Mouse (Mus musculus): ENCODE measurements around the gene Timm23.
"Not testable (repeated sequence)": the region's sequence is repeated elsewhere in the genome, so short reads cannot be mapped to it uniquely, and the experiment has no call there.

Gene Timm23

DNA sequence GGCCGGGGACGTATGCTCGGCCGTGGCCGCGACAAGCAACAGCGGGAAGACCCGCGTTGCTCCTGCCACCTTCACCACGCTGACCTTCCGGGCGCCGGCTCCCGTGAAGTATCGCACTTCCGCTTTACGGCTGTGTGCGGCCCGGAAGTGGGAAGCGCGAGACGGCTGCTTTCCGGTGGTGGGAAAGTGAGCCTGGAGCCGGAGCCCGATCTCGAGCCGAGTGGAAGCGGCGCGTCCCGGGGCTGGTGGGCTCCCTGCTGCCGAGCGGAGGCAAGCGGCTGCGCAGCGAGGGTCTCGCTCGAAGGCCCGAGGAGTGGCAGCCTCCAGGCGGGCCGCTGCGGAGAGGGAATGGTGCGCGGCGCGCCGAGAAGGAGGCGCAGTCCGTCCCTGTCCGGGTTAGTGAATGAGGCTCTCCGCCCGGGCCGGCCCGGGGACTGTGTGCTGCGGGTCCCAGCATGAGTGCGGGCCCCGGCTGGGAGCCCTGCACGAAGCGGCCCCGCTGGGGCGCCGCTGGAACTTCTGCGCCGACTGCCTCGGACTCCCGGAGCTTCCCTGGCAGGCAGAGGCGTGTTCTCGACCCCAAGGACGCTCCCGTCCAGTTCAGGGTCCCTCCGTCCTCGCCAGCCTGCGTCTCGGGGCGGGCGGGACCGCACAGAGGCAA is at the start of gene Timm23, which contains the start of gene Parg:
Timm23 (minus strand) TSS at position 108 of the 661 bp plus-strand sequence.
Parg (plus strand) TSS at position 159 of the 661 bp plus-strand sequence.
- DNase-seq (ENCODE audit: extremely low read depth, low read depth, low spot score) = no peak

DNA sequence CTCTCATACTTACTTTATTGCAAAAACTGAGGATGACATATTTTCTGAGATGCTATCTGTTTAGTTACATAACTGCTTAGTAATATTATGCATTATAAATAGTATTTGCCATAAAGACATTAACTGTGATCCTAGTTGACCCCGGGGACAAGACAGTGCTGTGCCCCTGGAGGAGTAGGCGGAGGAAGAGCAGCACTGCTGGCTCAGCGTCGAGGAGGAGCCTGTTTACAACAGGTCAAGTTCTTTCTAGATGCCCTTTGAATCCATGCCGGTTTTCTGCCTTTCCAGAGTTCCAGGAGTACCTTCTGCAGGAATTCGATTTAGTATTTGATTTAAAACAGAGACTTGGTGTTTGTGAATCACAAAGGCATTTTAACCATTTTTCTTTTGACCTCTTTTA is 47.9 kb upstream of the Timm23 start:
- no peak for DNase-seq (ENCODE audit: extremely low read depth, low read depth, low spot score)

DNA sequence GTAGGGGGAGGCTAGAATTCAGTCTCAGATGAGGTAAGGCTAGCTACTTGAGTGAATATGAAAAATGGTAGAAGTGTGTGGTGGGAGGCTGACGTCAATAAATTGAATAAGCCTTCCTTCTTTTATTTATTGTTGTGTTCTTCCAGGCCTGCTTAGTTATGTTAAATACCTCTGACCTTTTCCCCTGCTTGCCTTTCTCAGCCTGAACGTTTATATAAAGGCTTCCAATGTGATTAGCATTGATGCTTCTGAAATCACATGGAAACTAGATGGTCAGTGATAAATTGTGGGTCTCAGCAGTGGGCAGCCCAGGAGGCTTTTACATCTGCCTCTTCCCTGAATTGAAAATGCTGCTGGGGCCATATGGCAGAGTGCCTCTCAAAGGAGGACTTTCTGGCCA is 44.3 kb upstream of the Timm23 start:
- no peak for DNase-seq (ENCODE audit: extremely low read depth, low read depth, low spot score)

DNA sequence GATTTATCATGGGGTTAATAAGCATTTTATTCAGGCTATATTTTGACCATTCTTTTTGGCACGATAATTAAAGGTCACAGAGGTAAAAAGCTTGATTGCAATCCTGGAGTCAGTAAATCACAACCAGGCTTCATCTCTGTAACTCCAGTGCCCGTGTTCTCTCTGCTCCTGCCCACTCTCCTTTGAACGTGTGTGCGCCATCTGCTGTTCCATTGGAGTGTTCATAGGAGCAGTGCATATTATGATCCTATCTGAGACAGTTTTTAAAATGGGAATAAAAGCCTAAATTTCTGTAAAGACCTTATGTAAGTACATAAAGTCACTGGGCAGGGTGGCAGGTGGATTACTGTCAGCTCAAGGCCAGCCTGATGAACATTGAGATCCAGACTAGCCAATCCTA is 40.7 kb upstream of the Timm23 start:
- DNase-seq (ENCODE audit: extremely low read depth, low read depth, low spot score) = no peak

DNA sequence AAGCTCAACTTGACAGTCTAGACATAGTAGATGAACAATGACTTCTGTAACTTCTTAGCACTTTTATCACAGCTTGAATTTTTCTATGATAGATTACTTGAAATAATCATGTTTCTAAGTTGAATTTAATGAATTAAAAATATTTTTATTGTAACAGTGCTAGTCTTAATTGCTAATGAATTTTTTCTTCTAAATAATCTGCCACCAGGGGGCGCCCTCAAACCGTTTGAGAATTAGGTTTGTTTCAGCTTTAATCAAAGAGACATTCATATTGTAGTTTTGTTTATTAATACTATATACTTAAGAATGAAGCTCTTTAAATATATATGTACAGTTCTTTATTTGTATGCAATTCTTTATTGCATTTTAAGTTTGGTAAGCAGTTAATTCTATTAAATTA is 27.3 kb upstream of the Timm23 start:
- DNase-seq (ENCODE audit: extremely low read depth, low read depth, low spot score) = no peak

DNA sequence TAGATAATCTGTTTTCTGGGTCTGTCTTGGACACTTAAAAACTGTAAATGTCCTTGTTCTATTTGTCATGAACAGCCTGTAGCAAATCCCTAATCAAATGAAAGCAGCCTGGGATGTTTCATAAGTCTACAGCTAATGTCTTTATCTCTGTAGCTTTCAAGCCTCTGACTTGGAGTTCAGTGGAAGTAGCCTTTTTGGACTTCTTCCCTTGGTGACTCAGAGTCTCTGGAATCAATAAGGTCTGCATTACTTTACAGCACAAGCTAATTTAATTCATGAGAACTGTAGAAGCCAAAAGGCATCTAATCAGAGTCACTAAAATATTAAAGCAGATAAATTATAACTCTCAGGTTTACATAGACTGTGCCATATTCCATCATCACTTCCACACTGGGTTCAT is 24.9 kb upstream of the Timm23 start:
- no peak for DNase-seq (ENCODE audit: extremely low read depth, low read depth, low spot score)

DNA sequence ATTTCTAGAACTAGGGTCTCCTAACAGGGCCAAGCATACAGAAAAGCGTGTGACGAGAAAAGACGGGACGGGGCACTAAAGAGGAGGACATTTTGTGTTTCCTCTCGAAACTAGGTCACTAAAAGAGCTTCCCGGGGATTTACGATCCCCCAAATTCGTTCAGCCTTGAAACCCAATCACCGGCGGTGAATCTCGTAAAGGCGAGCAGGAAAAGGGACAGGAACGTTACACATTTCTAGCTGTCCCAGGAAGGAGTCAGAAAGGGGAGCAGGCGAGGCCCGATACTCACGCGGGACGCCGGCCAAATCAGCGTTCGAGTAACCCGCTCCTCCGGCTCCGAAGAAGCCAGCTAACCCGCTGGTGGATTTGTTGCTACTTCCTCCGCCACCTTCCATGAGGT is 344 bp downstream of the Timm23 start:
- no peak for DNase-seq (ENCODE audit: extremely low read depth, low read depth, low spot score)

DNA sequence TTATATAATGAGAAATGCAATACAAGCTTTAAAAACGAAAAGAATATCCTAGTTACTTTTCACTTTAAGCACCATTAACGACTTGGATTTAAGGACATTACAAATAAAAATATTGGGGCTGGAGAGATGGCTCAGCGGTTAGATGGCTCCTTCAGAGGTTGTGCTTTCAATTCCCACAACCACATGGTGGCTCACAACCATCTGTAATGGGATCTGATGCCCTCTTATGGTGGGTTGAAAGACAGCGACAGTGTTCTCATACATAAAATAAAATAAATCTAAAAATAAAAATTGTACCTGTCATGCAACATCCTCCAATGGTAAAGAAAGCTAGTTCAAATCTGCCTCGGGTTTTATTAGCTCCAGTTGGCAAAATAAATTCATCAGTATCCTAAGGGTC is 8.1 kb downstream of the Timm23 start:
- DNase-seq (ENCODE audit: extremely low read depth, low read depth, low spot score) = not testable (repeated sequence)

DNA sequence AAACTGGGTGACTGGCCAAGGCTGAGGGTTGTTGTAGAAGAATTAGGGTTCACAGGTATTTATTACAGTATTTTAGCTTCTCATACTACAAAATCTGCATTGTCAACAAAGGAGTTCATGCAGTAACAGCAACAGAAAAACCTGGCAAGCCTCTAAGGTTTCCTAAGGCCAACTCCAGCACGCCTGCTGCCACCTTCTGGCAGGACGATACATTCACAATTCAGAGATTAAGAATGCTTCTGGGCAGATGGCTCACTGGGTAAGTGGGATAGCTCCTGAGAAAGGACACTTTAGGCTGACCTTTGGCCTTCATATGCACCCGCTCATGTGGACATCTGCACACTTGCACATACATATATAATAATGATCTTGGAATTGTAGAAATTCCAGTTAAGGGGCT is 9.3 kb downstream of the Timm23 start:
- DNase-seq (ENCODE audit: extremely low read depth, low read depth, low spot score) = no peak

DNA sequence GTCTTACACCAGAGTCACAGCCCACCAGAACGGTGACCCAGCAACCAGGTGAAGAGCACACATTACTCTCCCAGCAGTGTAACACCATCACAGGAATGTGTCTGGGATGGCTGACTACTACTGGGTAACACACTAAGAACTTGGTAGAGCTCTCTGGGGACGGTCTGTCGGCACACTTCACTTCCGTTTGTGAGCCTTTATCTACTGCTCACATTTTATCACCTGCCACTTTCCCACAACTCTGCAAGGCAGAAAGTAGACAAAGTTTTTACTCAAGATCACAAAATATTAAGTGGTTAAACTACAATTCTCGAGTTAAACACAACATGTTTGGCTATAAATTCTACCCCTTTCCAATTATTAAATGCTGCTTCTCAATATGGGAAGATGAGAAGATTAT is 9.8 kb downstream of the Timm23 start:
- DNase-seq (ENCODE audit: extremely low read depth, low read depth, low spot score) = no peak

DNA sequence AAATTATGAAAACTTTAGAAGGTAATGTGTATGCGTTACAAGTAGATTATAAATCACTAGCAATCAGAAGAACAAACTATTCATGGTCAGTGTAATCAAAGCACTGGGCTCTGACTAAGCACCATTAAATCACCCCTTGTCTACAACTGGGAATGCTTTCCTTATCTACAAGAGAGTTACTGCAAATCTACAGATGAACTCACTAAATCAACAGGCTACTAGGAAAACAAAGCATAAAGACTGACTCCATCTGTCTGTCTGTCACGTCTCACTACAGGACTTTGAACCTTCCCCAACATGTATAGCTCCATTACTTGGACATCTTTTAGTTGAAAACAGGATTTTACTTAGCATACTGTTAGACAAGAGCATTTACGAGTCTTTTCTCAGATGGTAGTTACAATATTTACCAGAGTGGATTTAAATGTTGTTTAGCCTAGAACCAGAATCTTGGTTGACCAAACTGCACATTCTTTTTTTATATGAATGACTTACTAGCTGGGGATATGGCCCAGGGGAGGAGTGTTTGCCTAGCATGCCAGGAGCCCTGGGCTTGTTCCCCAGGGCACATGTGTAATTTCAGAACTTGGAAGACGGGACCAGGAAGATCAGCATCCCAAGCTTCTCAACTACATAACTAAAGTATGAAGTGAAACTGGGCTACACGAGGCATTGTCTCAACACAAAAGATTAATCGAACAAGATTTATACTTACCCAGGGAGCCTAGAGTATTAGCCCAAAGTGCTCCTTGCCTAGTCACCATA is 10.9 kb downstream of the Timm23 start:
- no peak for DNase-seq (ENCODE audit: extremely low read depth, low read depth, low spot score)

DNA sequence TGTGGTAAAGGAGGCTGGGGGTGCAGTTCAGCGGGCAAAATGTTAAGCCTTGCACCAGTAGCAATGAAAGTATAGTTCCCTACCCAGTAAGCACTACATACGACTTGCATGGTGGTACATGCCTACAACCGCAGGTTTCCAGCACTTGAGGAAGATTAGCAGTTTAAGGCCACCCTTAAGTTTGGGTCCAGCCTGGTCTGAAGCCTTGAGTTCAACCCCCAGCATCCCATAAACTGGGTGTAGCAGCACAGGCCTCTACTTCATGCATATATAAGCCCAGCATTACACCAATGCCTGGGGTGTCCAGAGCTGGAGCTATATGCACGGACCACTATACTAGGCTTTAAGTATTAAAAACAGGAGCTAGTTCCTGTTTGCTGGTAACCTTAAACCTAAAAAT is 17.9 kb downstream of the Timm23 start:
- DNase-seq (ENCODE audit: extremely low read depth, low read depth, low spot score) = no peak

DNA sequence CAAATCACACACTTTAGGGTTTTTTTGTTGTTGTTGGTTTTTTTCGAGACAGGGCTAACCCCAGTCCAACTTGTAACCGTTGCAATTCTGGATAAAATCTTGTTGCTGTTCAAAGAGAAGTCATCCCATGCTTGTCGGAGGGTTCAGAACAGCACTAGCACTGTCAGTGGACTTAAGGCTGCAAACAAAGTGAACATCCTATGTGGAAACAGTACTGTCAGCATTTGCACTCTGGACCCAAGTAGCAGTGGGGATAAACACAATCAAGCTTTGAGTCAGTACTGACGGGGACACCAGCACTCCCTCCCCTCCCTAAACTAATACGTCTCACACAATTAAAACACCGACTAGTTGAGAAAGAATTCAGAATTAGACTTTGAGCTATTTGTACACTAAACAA is 20.8 kb downstream of the Timm23 start:
- no peak for DNase-seq (ENCODE audit: extremely low read depth, low read depth, low spot score)

DNA sequence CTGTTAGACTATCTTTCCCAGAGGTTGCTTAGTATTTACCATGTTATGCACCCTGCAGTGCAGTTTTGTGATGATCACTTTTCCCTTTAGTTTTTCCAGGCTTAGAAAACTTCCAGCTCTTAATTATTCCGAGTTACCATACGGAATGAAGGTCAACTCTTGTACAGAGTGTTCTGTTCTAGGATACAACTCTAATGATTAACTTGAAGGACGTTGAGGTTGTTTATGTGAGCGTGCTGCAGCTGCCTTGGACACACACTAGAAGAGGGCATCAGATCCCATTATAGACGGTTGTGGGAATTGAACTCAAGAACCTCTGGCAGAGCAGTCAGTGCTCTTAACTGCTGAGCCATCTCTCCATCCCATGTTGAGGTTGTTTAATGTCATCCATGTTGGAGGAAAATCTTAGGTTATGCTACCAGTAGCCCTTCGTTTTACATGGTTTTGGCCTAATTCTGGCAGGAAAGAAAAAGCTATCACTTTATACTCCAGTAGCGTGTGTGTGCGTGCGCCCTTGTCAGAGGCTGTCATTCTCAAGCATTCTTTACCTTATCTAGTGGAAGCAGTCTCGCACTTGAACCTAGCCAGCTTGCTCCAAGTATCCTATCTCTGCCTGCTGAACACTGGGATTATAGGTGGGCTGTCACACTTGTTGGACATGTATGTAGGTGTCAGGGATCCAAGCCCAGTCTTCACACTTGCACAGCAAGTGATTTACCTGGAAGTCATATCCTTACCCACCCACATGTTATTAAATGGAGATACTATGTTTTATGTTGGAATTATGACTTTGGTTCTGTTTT is 22.1 kb downstream of the Timm23 start:
- DNase-seq (ENCODE audit: extremely low read depth, low read depth, low spot score) = no peak

DNA sequence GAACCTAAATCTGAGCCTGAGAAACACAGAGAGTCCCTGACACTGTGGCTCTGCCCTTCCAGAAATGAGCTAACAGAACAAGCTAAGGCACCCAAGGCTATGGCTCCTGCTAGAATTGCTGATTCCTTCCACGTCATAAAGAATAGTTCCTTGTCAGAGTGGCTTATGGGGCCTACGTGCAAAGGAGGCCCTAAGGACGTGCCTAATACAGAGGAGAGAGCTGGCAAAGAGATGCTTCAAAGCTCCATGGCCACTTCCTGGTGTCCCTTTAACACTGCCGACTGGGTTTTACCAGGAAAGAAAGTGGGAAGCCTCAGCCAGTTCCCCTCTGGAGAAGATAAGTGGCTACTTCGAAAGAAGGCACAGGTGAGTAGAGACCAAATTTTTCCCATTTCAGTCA is 25.1 kb downstream of the Timm23 start:
- not testable (repeated sequence) for DNase-seq (ENCODE audit: extremely low read depth, low read depth, low spot score)

DNA sequence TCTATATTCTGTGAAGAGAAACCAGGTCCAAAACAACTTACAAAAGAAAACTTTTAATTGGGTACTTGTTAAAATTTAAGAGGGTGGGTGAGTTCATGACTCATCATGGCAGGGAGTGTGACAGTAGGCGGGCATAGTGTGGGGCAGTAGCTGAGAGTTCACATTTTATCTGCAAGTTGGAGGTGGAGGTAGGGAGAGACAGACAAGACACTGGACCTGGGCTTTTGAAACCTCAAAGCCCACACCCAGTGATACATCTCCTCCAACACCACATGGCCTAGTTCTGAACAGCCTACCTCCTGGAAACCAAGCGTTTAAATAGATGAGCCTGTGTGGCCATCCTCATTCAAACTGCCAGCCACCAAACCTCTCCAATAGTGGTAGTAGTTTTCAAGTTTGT is 26.4 kb downstream of the Timm23 start:
- DNase-seq (ENCODE audit: extremely low read depth, low read depth, low spot score) = no peak

DNA sequence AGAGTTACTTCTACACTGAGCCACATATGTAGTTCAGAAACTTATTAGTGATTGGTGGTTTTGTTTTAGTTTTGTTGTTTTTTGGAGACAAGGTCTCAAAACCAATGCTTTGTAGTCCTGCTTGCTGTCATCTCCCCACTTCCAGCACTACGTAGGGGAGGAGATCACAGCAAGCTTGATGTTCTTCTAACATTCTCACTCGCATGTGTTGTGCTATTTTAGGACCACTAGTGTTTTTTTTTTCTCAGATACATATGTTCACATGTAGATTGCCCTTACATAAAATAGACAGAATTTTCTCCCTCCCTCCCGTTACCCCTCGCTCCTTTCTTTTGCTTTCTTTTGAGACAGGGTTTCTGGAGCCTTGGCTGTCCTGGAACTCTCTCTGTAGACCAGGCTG is 31.6 kb downstream of the Timm23 start:
- DNase-seq (ENCODE audit: extremely low read depth, low read depth, low spot score) = no peak

DNA sequence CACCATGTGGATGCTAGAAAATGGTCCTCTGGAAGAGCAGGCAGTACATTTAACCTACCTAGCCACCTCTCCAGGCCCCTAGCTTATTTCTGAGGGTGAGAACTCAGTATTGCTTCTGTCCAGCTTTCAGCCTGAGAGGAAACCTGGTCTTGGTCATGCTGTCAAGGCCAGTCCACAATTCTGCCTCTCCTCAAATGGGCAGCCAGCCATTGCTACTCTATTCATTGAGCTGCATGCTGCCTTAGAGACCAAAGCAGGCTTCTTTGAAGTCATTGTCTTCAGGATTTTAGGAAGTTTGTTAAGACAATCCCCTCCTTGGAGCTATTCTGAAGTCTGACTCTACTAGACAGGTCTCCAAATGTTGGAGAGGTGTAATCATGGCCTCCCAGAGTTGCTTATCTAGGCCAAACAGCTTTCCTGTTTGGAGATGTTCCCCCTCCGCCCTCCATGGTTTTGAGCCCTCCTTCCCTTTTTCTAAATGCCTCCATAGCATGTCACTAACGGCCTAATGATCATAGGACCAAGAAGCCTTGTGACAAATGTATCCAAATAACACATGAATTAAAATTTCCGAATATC is 33.0 kb downstream of the Timm23 start:
- DNase-seq (ENCODE audit: extremely low read depth, low read depth, low spot score) = no peak

DNA sequence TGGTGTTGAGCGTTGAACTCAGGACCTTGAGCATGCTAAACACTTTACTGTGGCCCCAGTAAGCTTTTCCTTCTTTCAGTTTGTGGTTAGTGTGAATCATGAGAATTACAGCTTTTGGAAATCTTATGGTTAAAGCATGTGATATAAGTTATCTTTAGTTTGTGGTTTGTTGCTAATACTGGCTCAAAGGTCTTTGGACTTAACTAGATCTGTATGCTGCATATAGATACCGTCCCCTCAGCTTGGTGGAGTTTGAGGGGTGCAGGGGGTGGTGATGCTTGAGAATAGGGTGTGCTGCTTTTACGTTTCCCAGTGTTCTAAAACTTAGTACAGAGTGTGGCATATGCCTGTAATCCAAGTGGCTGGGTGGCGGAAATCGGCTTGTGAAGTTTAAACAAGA is 34.4 kb downstream of the Timm23 start:
- DNase-seq (ENCODE audit: extremely low read depth, low read depth, low spot score) = no peak

DNA sequence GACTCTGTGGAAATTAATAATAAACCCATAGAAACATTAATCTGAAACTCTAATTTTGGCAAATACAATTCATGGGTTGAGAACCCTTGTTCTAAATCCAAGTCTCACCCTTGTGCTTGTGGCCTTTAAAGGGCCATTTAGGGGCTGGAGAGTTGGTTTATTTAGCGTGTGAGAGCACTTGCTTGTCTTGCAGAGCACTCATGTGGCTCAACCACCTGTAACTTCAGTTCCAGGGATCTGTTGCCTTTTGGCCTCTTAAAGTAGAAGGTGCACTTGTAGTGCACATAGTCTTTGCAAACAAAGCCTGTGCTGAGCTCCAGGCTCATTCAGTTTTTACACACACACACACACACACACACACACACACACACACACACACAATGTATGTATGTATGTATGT is 34.9 kb downstream of the Timm23 start:
- no peak for DNase-seq (ENCODE audit: extremely low read depth, low read depth, low spot score)

DNA sequence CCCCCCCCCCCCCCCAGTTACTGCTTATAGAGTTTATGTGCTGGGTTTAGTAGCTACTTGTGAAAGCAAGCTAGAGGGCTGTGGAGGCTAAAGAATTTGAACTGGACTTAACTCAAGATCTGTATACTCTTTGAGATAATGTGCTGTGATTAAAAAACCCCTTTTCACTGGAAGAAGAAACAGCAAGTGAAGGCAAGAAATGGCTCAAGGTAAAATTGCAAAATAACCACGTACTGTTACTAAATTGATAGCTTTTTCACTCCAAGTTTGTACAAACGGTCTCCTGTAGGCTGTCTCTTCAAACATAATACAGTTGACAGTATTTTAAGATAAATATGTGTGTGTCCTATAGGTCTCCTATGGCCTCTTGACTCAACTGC is 35.6 kb downstream of the Timm23 start:
- no peak for DNase-seq (ENCODE audit: extremely low read depth, low read depth, low spot score)

Measured in fat pad, adult 2 months (tissue).